Mouse (Mus musculus): ENCODE measurements at regions not wholly inside any gene's neighbourhood (a gene's known extent, or its start where the extent isn't known, plus 50 kb on each side); places are given as distances from the start of the nearest gene placed in this dataset.

DNA sequence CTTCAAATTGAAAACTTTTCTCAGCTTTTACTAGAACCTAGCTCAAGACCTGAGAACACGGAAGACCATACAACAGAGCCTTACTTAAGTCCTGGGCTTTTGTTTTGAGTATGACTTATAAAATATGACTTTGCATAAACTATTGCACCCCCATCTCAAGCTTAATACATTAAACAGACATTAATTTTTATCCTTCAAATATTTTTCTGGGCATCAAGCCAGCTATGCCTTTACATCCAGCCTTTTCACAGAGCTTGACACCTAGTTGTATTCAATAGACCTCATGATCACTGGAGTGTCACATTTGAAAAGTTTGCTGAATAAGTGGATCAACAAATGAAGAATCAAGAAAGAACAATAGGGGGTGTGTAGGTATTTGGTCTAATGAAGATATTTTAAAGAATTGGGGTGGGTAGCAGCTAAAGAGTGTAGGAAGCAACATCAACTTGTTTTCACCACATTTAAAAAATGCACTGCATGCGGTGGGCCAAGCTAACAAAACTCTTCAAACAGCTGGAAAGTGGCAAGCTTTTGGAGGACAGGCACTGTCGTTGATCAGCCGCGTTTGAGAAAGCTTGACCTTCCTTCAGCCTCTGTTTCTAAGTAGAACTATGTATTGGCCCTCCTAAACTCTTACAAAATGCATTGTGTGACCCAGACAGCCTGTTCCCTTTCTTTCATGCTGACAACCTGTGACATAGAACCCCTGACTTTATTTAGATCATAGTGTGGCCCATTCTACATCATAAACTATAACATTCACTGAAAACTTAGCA, 138.2 kb upstream of the Dio2 start:
- H3K9ac ChIP-seq = no peak overlapping the region
- no peak overlapping the region for H3K4me2 ChIP-seq (replicated peaks)
- H3K4me1 ChIP-seq = no peaks in the 10 kb centered on the region
- ATAC-seq (ENCODE audit: low FRiP score) = no peak
- H3K4me3 ChIP-seq = no peak overlapping the region
- 85% methylated on average over 5 of the region's 5 CpGs for WGBS
- H3K27me3 ChIP-seq = no peaks in the 10 kb centered on the region
- H3K36me3 ChIP-seq = no peaks in the 10 kb centered on the region
- H3K9me3 ChIP-seq (replicated peaks) = no peaks in the 10 kb centered on the region
- no peak overlapping the region for H3K27ac ChIP-seq

DNA sequence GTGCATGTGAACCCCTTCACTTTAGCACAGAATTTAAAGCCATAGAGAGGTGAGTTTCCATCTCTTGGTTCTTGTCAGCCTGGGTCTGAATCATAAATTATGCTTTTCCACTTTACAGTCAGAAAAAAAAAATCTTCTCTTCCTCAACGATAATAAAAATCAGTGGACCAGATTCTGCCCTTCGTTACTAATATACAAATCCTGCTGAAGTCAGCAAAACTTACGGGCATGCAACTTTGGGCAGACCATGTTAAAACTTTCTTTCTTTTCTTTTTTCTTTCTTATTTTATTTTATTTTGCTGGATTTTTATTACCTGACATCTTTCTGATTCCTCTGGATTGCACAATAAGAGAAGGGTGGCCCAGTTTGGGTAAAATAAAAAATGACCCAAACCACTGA, 136.6 kb upstream of the Dio2 start:
- H3K9ac ChIP-seq = no peak overlapping the region
- H3K4me1 ChIP-seq = no peaks in the 10 kb centered on the region
- H3K27ac ChIP-seq = no peak overlapping the region
- no peaks in the 10 kb centered on the region for H3K9me3 ChIP-seq (replicated peaks)
- H3K36me3 ChIP-seq = no peaks in the 10 kb centered on the region
- no peak overlapping the region for H3K4me3 ChIP-seq
- H3K4me2 ChIP-seq (replicated peaks) = no peak overlapping the region
- H3K27me3 ChIP-seq = no peaks in the 10 kb centered on the region
- 96% methylated on average over 3 of the region's 3 CpGs for WGBS
- no peak for ATAC-seq (ENCODE audit: low FRiP score)

DNA sequence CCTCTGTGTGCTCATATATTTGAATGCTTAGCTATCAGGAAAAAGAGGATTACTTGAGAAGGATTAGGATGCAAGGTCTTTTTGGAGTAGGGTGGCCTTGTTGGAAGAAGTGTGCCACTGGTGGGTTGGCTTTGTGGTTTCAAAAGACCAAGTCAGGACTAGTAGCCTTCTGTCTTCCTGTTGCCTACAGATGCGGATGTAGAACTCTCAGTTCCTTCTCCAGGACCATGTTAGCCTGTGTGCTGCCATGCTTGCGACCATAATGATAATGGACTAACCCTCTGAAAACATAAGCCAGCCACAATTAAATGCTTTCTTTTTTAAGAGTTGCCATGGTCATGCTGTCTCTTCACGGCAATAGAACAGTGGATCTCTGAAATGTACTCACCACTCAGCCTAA, 135.7 kb upstream of the Dio2 start:
- Histone ChIP-seq H3K27me3 (no peaks in the 10 kb centered on the region), H3K4me2 (replicated peaks) (no peak overlapping the region), H3K4me3 (no peak overlapping the region), H3K4me1 (no peaks in the 10 kb centered on the region), H3K27ac (no peak overlapping the region), H3K36me3 (no peaks in the 10 kb centered on the region), H3K9ac (no peak overlapping the region), H3K9me3 (replicated peaks) (no peaks in the 10 kb centered on the region)
- WGBS = 96% methylated on average over 3 of the region's 3 CpGs
- no peak for ATAC-seq (ENCODE audit: low FRiP score)

GRCm38 (mm10) chr12:90866597-90866996, 128.4 kb upstream of the Dio2 start:
- WGBS = 84% methylated on average over 4 of the region's 4 CpGs
- Histone ChIP-seq H3K9ac (no peak overlapping the region), H3K4me3 (no peak overlapping the region), H3K27ac (no peak overlapping the region), H3K9me3 (replicated peaks) (no peaks in the 10 kb centered on the region), H3K36me3 (no peaks in the 10 kb centered on the region), H3K4me2 (replicated peaks) (no peak overlapping the region), H3K27me3 (no peaks in the 10 kb centered on the region), H3K4me1 (no peaks in the 10 kb centered on the region)
- no peak for ATAC-seq (ENCODE audit: low FRiP score)

DNA sequence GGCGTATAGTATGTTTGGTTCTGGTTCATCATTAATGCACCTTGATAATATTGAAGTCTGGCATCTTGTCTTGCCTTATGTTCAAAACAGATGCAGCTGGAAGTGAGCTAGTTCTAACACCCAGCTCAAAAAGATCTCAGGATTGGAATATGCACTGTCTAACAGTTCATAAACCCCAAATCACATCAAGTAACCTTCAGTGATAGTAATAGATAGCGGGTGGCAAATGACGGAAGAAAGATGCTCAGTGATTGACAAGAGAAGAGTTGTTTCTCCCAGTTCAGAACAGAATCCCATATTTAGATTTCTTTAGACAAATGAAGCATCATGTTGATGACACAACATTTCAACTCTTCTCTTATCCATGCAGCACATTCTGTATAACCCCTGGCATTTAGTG, 124.4 kb upstream of the Dio2 start:
- whole genome bisulfite sequencing = 91% methylated on average over 3 of the region's 3 CpGs
- Histone ChIP-seq H3K4me3 (no peak overlapping the region), H3K27me3 (no peaks in the 10 kb centered on the region), H3K27ac (no peak overlapping the region), H3K9ac (no peak overlapping the region), H3K9me3 (replicated peaks) (no peaks in the 10 kb centered on the region), H3K4me1 (no peaks in the 10 kb centered on the region), H3K4me2 (replicated peaks) (no peak overlapping the region), H3K36me3 (no peaks in the 10 kb centered on the region)
- ATAC-seq (ENCODE audit: low FRiP score) = no peak

GRCm38 (mm10) chr12:90857746-90858145, 119.5 kb upstream of the Dio2 start:
- H3K9ac ChIP-seq = no peak overlapping the region
- H3K9me3 ChIP-seq (replicated peaks) = no peaks in the 10 kb centered on the region
- no peak overlapping the region for H3K4me2 ChIP-seq (replicated peaks)
- ATAC-seq (ENCODE audit: low FRiP score) = no peak
- H3K36me3 ChIP-seq = no peaks in the 10 kb centered on the region
- no peak overlapping the region for H3K4me3 ChIP-seq
- H3K27me3 ChIP-seq = no peaks in the 10 kb centered on the region
- no peak overlapping the region for H3K27ac ChIP-seq
- no peaks in the 10 kb centered on the region for H3K4me1 ChIP-seq
- 52% methylated on average over 3 of the region's 3 CpGs for WGBS

DNA sequence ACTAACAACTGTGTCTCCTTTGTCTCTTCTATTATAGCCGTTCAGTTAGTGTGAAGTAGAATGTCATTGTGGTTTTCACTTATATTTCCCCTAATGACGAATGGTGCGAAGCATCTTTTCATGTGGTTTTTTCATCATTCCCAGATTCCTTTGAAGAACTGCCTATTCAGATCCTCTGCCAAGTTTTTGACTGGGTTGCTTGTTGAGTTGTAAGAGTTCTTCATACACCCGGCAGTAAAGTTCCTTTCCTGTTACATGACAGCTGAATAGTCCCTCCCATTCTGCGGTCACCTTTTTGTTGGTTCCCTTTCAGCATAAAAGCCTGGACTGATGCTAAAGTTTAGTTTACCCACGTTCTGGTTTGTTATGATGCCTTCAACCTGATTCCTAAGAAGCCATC, 72.4 kb upstream of the Dio2 start:
- H3K9ac ChIP-seq = no peak overlapping the region
- H3K27me3 ChIP-seq = no peaks in the 10 kb centered on the region
- no peak overlapping the region for H3K27ac ChIP-seq
- 70% methylated on average over 6 of the region's 6 CpGs for WGBS
- no peak overlapping the region for H3K4me2 ChIP-seq (replicated peaks)
- H3K4me1 ChIP-seq = no peaks in the 10 kb centered on the region
- H3K36me3 ChIP-seq = no peaks in the 10 kb centered on the region
- no peak for ATAC-seq (ENCODE audit: low FRiP score)
- no peak overlapping the region for H3K4me3 ChIP-seq
- H3K9me3 ChIP-seq (replicated peaks) = no peaks in the 10 kb centered on the region

DNA sequence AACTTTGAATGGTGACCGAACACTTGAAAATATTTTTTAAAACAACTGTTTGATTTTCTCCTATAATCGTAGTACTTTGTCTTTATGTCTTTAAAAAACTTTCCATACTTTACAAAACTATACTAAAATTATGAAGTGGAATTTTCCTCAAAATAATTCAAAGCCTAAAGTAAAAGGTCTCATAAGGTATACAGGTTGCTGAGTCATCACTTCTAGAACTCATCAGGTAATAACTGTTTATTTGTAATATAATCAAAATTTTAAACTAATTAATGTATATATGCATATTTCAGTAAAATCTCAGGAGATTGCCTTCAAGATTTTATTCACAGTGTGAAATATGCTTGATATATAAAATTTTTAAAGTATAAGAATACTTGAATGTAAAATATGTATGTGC, 52.3 kb upstream of the Dio2 start:
- Histone ChIP-seq H3K4me3 (no peak overlapping the region), H3K4me2 (replicated peaks) (no peak overlapping the region), H3K27me3 (no peaks in the 10 kb centered on the region), H3K27ac (no peak overlapping the region), H3K4me1 (no peaks in the 10 kb centered on the region), H3K9me3 (replicated peaks) (no peaks in the 10 kb centered on the region), H3K9ac (no peak overlapping the region), H3K36me3 (no peaks in the 10 kb centered on the region)
- 96% methylated on average over 2 of the region's 2 CpGs for WGBS
- no peak for ATAC-seq (ENCODE audit: low FRiP score)
